Mouse (Mus musculus) limb, embryonic 15.5 days (tissue): ENCODE results near the gene Gtf3c2. TPM values are rescaled to one million over a fixed set of nuclear protein-coding genes. Genes with fewer than 3 reads are reported as not detected.

Source experiments
- ATAC-seq: fragments of 200-750 bp; cut with Nextera tagmentation; 2 replicates; pipeline ENCODE4 v1.8.0; 2017; ENCODE audit warnings: low read depth, moderate TSS enrichment; ENCODE audit not compliant: insufficient number of reproducible peaks, low FRiP score, low TSS enrichment
- H3K27ac ChIP-seq: fragments of 300-500 bp; sonication (generic); 2 replicates; pipeline ENCODE4 v1.5.1; 2015; ENCODE audit warnings: moderate library complexity, mild to moderate bottlenecking, inconsistent platforms
- H3K27me3 ChIP-seq: fragments of 300-500 bp; sonication (generic); 2 replicates; pipeline ENCODE4 v1.6.1; 2015; ENCODE audit warnings: inconsistent platforms
- H3K36me3 ChIP-seq: fragments of 300-500 bp; sonication (generic); 2 replicates; pipeline ENCODE4 v1.6.1; 2015; ENCODE audit warnings: inconsistent platforms
- H3K4me1 ChIP-seq: fragments of 300-500 bp; sonication (generic); 2 replicates; pipeline ENCODE4 v1.6.1; 2015; ENCODE audit warnings: inconsistent platforms
- H3K4me2 ChIP-seq: fragments of 300-500 bp; sonication (generic); 2 replicates; pipeline ENCODE4 v1.6.1; 2015; ENCODE audit warnings: mild to moderate bottlenecking, inconsistent platforms
- H3K4me3 ChIP-seq: fragments of 300-500 bp; sonication (generic); 2 replicates; pipeline ENCODE4 v1.5.1; 2015; ENCODE audit warnings: mild to moderate bottlenecking, inconsistent platforms
- H3K9ac ChIP-seq: fragments of 300-500 bp; sonication (generic); 2 replicates; pipeline ENCODE4 v1.6.1; 2015; ENCODE audit warnings: inconsistent platforms
- H3K9me3 ChIP-seq: fragments of 300-500 bp; sonication (generic); 2 replicates; pipeline ENCODE4 v1.6.1; 2016; ENCODE audit warnings: inconsistent platforms
- WGBS: fragments of 180-500 bp; shearing (Covaris S2); methylation state at CpG from one replicate; pipeline ENCODE4 v1.1.7; 2015; 5-methylcytosine and 5-hydroxymethylcytosine counted together
- polyA plus RNA-seq: library from polyadenylated mRNA; unstranded; fragments of >200 nt; fragmentation: Nextera tagmentation; extraction: Ambion mirVana; gene quantifications from 2 replicates; pipeline ENCODE4 v1.2.1, GENCODE M21; 2015

Gene Gtf3c2
- polyA plus RNA-seq, 1 experiment from 2014 or later, result 65.6 TPM

GRCm38 (mm10) chr5:31136730-31137424 lies 43.1 kb downstream of the Gtf3c2 start:
- ATAC-seq, result no peak
- 0 out of 2 replicates have a peak overlapping the region, but pooled peaks have one; percentile 7 for H3K4me3 ChIP-seq
- peaks cover 8% of the 10 kb centered on the region; the same call in 1 of the 2 replicates for H3K36me3 ChIP-seq
- under 1% methylated on average over 33 of the region's 33 CpGs for WGBS
- H3K27me3 ChIP-seq, result peaks cover 69% of the 10 kb centered on the region
- no peaks in the 10 kb centered on the region for H3K9me3 ChIP-seq
- no peak overlapping the region for H3K4me2 ChIP-seq
- H3K9ac ChIP-seq, result no peak overlapping the region
- no peak overlapping the region for H3K27ac ChIP-seq
- peaks cover 24% of the 10 kb centered on the region for H3K4me1 ChIP-seq

GRCm38 (mm10) chr5:31126050-31126449 lies 53.9 kb downstream of the Gtf3c2 start:
- H3K27ac ChIP-seq, result no peak overlapping the region
- H3K4me1 ChIP-seq, result no peaks in the 10 kb centered on the region
- H3K9ac ChIP-seq, result no peak overlapping the region
- no peaks in the 10 kb centered on the region for H3K36me3 ChIP-seq
- H3K4me2 ChIP-seq, result no peak overlapping the region
- ATAC-seq, result no peak
- WGBS, result 40% methylated on average over 5 of the region's 5 CpGs
- no peaks in the 10 kb centered on the region; the same call in 1 of the 2 replicates for H3K27me3 ChIP-seq
- H3K9me3 ChIP-seq, result no peaks in the 10 kb centered on the region
- H3K4me3 ChIP-seq, result no peak overlapping the region

- no peaks in the 10 kb centered on the region for H3K27me3 ChIP-seq
- H3K4me3 ChIP-seq, result no peak overlapping the region
- 39% methylated on average over 2 of the region's 2 CpGs for WGBS
- H3K36me3 ChIP-seq, result no peaks in the 10 kb centered on the region
- H3K27ac ChIP-seq, result no peak overlapping the region
- no peak overlapping the region for H3K9ac ChIP-seq
- no peak for ATAC-seq
- no peaks in the 10 kb centered on the region for H3K9me3 ChIP-seq
- no peaks in the 10 kb centered on the region for H3K4me1 ChIP-seq
- no peak overlapping the region for H3K4me2 ChIP-seq
Measured at GRCm38 (mm10) chr5:31123481-31123880, 56.5 kb downstream of the Gtf3c2 start.

GRCm38 (mm10) chr5:31121111-31121510 lies 58.8 kb downstream of the Gtf3c2 start:
- Histone ChIP-seq H3K36me3 (no peaks in the 10 kb centered on the region), H3K4me2 (no peak overlapping the region), H3K4me3 (no peak overlapping the region), H3K9ac (no peak overlapping the region), H3K27me3 (peaks cover 8% of the 10 kb centered on the region), H3K4me1 (no peaks in the 10 kb centered on the region), H3K9me3 (no peaks in the 10 kb centered on the region), H3K27ac (no peak overlapping the region)
- 73% methylated on average over 8 of the region's 8 CpGs for WGBS
- ATAC-seq, result no peak

- Histone ChIP-seq H3K27ac (no peak overlapping the region), H3K4me2 (no peak overlapping the region), H3K27me3 (peaks cover 8% of the 10 kb centered on the region), H3K36me3 (no peaks in the 10 kb centered on the region), H3K9ac (no peak overlapping the region), H3K4me3 (no peak overlapping the region), H3K4me1 (no peaks in the 10 kb centered on the region), H3K9me3 (no peaks in the 10 kb centered on the region)
- ATAC-seq, result no peak
- 16% methylated on average over 10 of the region's 10 CpGs for WGBS
Measured at GRCm38 (mm10) chr5:31116912-31117311, 63.0 kb downstream of the Gtf3c2 start.

- WGBS, result 33% methylated on average over 3 of the region's 3 CpGs
- no peaks in the 10 kb centered on the region for H3K4me1 ChIP-seq
- H3K27ac ChIP-seq, result no peak within 1 kb of the TSS
- no peak within 1 kb of the TSS for H3K4me2 ChIP-seq
- H3K27me3 ChIP-seq, result peaks cover 8% of the 10 kb centered on the region
- ATAC-seq, result 0 out of 2 replicates have a peak, but pooled peaks have one; percentile 48
- no peaks in the 10 kb centered on the region for H3K36me3 ChIP-seq
- no peak within 1 kb of the TSS for H3K9ac ChIP-seq
- H3K4me3 ChIP-seq, result no peak within 1 kb of the TSS
- H3K9me3 ChIP-seq, result no peaks in the 10 kb centered on the region
Measured at GRCm38 (mm10) chr5:31116354-31116753, 63.6 kb downstream of the Gtf3c2 start, which contains the start of gene Trim54. Trim54 (plus strand) TSS chr5:31116712.

GRCm38 (mm10) chr5:31110781-31111180 lies 69.2 kb downstream of the Gtf3c2 start:
- H3K4me1 ChIP-seq, result no peaks in the 10 kb centered on the region
- no peak overlapping the region for H3K4me3 ChIP-seq
- H3K9me3 ChIP-seq, result no peaks in the 10 kb centered on the region
- no peaks in the 10 kb centered on the region for H3K36me3 ChIP-seq
- H3K27me3 ChIP-seq, result no peaks in the 10 kb centered on the region
- H3K9ac ChIP-seq, result no peak overlapping the region
- ATAC-seq, result no peak
- no peak overlapping the region for H3K27ac ChIP-seq
- WGBS, result 36% methylated on average over 7 of the region's 7 CpGs
- H3K4me2 ChIP-seq, result no peak overlapping the region

- no peak within 1 kb of the TSS for H3K4me2 ChIP-seq
- no peak within 1 kb of the TSS for H3K9ac ChIP-seq
- H3K9me3 ChIP-seq, result no peaks in the 10 kb centered on the region
- no peak for ATAC-seq
- WGBS, result 89% methylated on average over 18 of the region's 18 CpGs
- peaks cover 9% of the 10 kb centered on the region; the same call in 1 of the 2 replicates for H3K27me3 ChIP-seq
- no peak within 1 kb of the TSS for H3K27ac ChIP-seq
- H3K4me3 ChIP-seq, result no peak within 1 kb of the TSS
- no peaks in the 10 kb centered on the region for H3K4me1 ChIP-seq
- no peaks in the 10 kb centered on the region for H3K36me3 ChIP-seq
Measured at GRCm38 (mm10) chr5:31108000-31108490, 71.9 kb downstream of the Gtf3c2 start, which contains the start of gene Slc30a3. Slc30a3 (minus strand) TSS chr5:31108237.

Other genes starting within 250 kb of the Gtf3c2 start
- gene Cgref1, start 234.6 kb downstream of the Gtf3c2 start, polyA plus RNA-seq, result 21.0 and 31.7 TPM in 2 replicates
- 128 and 137 TPM in 2 replicates for gene Preb, start 219.8 kb downstream of the Gtf3c2 start, polyA plus RNA-seq
- 0.04 and 0.06 TPM in 2 replicates for gene Tcf23, start 211.5 kb downstream of the Gtf3c2 start, polyA plus RNA-seq
- gene Atraid, start 131.8 kb downstream of the Gtf3c2 start, polyA plus RNA-seq, result 179 and 184 TPM in 2 replicates
- gene Slc5a6, start 131.2 kb downstream of the Gtf3c2 start, polyA plus RNA-seq, result 10.9 and 14.6 TPM in 2 replicates
- gene Cad, start 125.4 kb downstream of the Gtf3c2 start, polyA plus RNA-seq, result 25.1 and 26.3 TPM in 2 replicates
- gene Dnajc5g, start 73.9 kb downstream of the Gtf3c2 start, polyA plus RNA-seq, result not detected in 2 replicates
- gene Slc30a3, start 71.9 kb downstream of the Gtf3c2 start, polyA plus RNA-seq, result 0.50 and 0.66 TPM in 2 replicates
- 7.6 and 21.7 TPM in 2 replicates for gene Trim54, start 63.4 kb downstream of the Gtf3c2 start, polyA plus RNA-seq
- gene Ucn, start 41.3 kb downstream of the Gtf3c2 start, polyA plus RNA-seq, result not detected in 2 replicates
- 64.0 and 70.5 TPM in 2 replicates for gene Mpv17, start 25.9 kb downstream of the Gtf3c2 start, polyA plus RNA-seq
- gene Gm29609, start 233 bp downstream of the Gtf3c2 start, polyA plus RNA-seq, result 1.2 and 1.3 TPM in 2 replicates
- gene Snx17, start 13.1 kb upstream of the Gtf3c2 start, polyA plus RNA-seq, result 141 and 154 TPM in 2 replicates
- gene Eif2b4, start 13.3 kb upstream of the Gtf3c2 start, polyA plus RNA-seq, result 64.2 and 69.0 TPM in 2 replicates
- 8.2 and 9.0 TPM in 2 replicates for gene Zfp513, start 22.2 kb upstream of the Gtf3c2 start, polyA plus RNA-seq
- 102 and 106 TPM in 2 replicates for gene Ppm1g, start 40.5 kb upstream of the Gtf3c2 start, polyA plus RNA-seq
- gene Nrbp1, start 60.7 kb upstream of the Gtf3c2 start, polyA plus RNA-seq, result 167 and 183 TPM in 2 replicates
- gene Gm9970, start 61.1 kb upstream of the Gtf3c2 start, polyA plus RNA-seq, result 0.50 TPM in 1 of 2 replicates, not detected in the other
- gene Krtcap3, start 71.5 kb upstream of the Gtf3c2 start, polyA plus RNA-seq, result 9.6 and 12.8 TPM in 2 replicates
- 30.5 and 36.1 TPM in 2 replicates for gene Ift172, start 111.0 kb upstream of the Gtf3c2 start, polyA plus RNA-seq
- 63.2 and 76.9 TPM in 2 replicates for gene Fndc4, start 115.9 kb upstream of the Gtf3c2 start, polyA plus RNA-seq
- 0.11 TPM in 1 of 2 replicates, not detected in the other for gene Gckr, start 117.3 kb upstream of the Gtf3c2 start, polyA plus RNA-seq